Mouse (Mus musculus): ENCODE results near the gene Plcd3.

DNA sequence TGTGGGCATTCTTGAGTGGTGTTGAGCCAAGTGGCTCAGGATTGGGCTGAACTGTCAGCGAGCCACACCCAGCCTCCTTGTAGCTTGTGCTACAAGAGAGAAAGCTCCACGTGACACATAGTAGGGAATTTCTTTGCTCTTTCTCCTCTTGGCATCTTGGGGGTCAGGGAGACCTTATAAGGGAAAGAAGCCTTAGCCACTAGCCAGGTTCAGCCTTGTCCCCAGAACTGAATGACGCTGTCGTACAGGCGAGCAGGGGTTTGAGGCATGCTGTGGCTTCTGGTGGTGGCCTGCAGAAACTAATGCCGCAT is 34.5 kb downstream of the Plcd3 start:
- TF ChIP-seq SRF (IDR thresholded peaks at IDR 0.05; ENCODE audit: control insufficient read depth, insufficient read length, low read depth) = no peak
- TF ChIP-seq POLR2A (IDR thresholded peaks at IDR 0.05; ENCODE audit: insufficient read length, low read depth) = no peak
- no peak for TF ChIP-seq MYOD1 (IDR thresholded peaks at IDR 0.05; ENCODE audit: control insufficient read depth in 1 of 3, insufficient read length in 2 of 3, low read depth in 2 of 3)
- no peak for TF ChIP-seq TCF12 (IDR thresholded peaks at IDR 0.05; ENCODE audit: insufficient read depth, poor library complexity, severe bottlenecking)
- no peak for TF ChIP-seq CEBPB (IDR thresholded peaks at IDR 0.05; ENCODE audit: insufficient read depth, poor library complexity, severe bottlenecking)
- no peak for TF ChIP-seq REST (IDR thresholded peaks at IDR 0.05; ENCODE audit: insufficient read depth, insufficient read length)
- TF ChIP-seq E2F4 (IDR thresholded peaks at IDR 0.05; ENCODE audit: insufficient read depth) = no peak
- peak; percentile 90 for TF ChIP-seq USF1 (IDR thresholded peaks at IDR 0.05; ENCODE audit: low read depth)

Data from myocyte (in vitro differentiated cells).